Mouse (Mus musculus) heart, embryonic 14.5 days (tissue): ENCODE measurements around the gene Ryr1. TPM values are rescaled to one million over a fixed set of nuclear protein-coding genes. Genes with fewer than 3 reads are reported as not detected.

Source experiments
- ATAC-seq: fragments of 200-750 bp; cut with Nextera tagmentation; 2 replicates; pipeline ENCODE4 v1.8.0; 2017; ENCODE audit warnings: low read depth, moderate TSS enrichment; ENCODE audit not compliant: insufficient number of reproducible peaks, insufficient read depth, low FRiP score
- H3K27ac ChIP-seq, 2 experiments: fragments of 200-500 bp in 1 of 2; fragments of 300-500 bp in 1 of 2; sonication (generic) in 1 of 2; replicated peaks in 1 of 2; 2 replicates each; pipeline ENCODE4 v1.5.1; 2012 to 2014; ENCODE audit warnings: low read depth in 2 of 2, low read length in 2 of 2, control low read depth in 1 of 2, mild to moderate bottlenecking in 1 of 2, mixed read lengths in 1 of 2; ENCODE audit not compliant: control insufficient read depth in 1 of 2, insufficient read depth in 1 of 2
- H3K27me3 ChIP-seq: fragments of 300-500 bp; sonication (generic); 2 replicates; pipeline ENCODE4 v1.6.1; 2014; ENCODE audit warnings: mild to moderate bottlenecking, low read length, control low read depth; ENCODE audit not compliant: control insufficient read depth, insufficient read depth
- H3K36me3 ChIP-seq: fragments of 300-500 bp; sonication (generic); 2 replicates; pipeline ENCODE4 v1.6.1; 2014; ENCODE audit warnings: mild to moderate bottlenecking, control low read depth, low read length, mixed read lengths; ENCODE audit not compliant: control insufficient read depth, insufficient read depth
- H3K4me1 ChIP-seq, 2 experiments: fragments of 200-500 bp in 1 of 2; fragments of 300-500 bp in 1 of 2; sonication (generic) in 1 of 2; 2 replicates each; pipeline ENCODE4 v1.6.1; 2012 to 2014; ENCODE audit warnings: low read length in 2 of 2, control low read depth in 1 of 2, mixed read lengths in 1 of 2; ENCODE audit not compliant: control insufficient read depth in 2 of 2, insufficient read depth in 2 of 2
- H3K4me2 ChIP-seq: fragments of 300-500 bp; sonication (generic); 2 replicates; pipeline ENCODE4 v1.6.1; 2014; ENCODE audit warnings: mild to moderate bottlenecking, low read length
- H3K4me3 ChIP-seq, 2 experiments: fragments of 200-500 bp in 1 of 2; fragments of 300-500 bp in 1 of 2; sonication (generic) in 1 of 2; 2 replicates each; pipeline ENCODE4 v1.5.1; 2012 to 2014; ENCODE audit warnings: low read length in 2 of 2, mild to moderate bottlenecking in 2 of 2, control low read depth in 1 of 2, low read depth in 1 of 2, moderate library complexity in 1 of 2; ENCODE audit not compliant: control insufficient read depth in 1 of 2, insufficient read depth in 1 of 2
- H3K9ac ChIP-seq: fragments of 300-500 bp; sonication (generic); 2 replicates; pipeline ENCODE4 v1.6.1; 2014; ENCODE audit warnings: mild to moderate bottlenecking, low read length
- H3K9me3 ChIP-seq: fragments of 300-500 bp; sonication (generic); 2 replicates; pipeline ENCODE4 v1.6.1; 2016; ENCODE audit warnings: low read length, control low read depth; ENCODE audit not compliant: control insufficient read depth
- WGBS: fragments of 180-500 bp; shearing (Covaris S2); extraction: QIAGEN DNeasy Blood & Tissue Kit; methylation state at CpG from one replicate; pipeline ENCODE4 v1.1.7; 2014; 5-methylcytosine and 5-hydroxymethylcytosine counted together
- polyA plus RNA-seq: library from polyadenylated mRNA; unstranded; fragments of >200 nt; fragmentation: Nextera tagmentation; extraction: Ambion mirVana; gene quantifications from 2 replicates; pipeline ENCODE4 v1.2.1, GENCODE M21; 2014

Ryr1 gene
- polyA plus RNA-seq, 1 experiment from 2014 or later = 0.08 TPM

GRCm38 (mm10) chr7:29014984-29015383 lies 110.0 kb downstream of the Ryr1 start:
- no peak overlapping the region for H3K27ac ChIP-seq
- peaks cover 31% of the 10 kb centered on the region for H3K27me3 ChIP-seq
- 0 out of 2 replicates have a peak, but pooled peaks cover 4% of the 10 kb centered on the region for H3K9me3 ChIP-seq
- H3K4me1 ChIP-seq = peaks cover 0 to 7% of the 10 kb centered on the region in 2 experiments; a peak in 1 of 4 replicates
- WGBS = 92% methylated on average over 1 of the region's 1 CpGs
- H3K36me3 ChIP-seq = no peaks in the 10 kb centered on the region
- no peak overlapping the region for H3K4me3 ChIP-seq
- ATAC-seq = no peak
- no peak overlapping the region for H3K4me2 ChIP-seq
- no peak overlapping the region for H3K9ac ChIP-seq

- H3K4me3 ChIP-seq = no peak overlapping the region
- 54% methylated on average over 9 of the region's 9 CpGs for WGBS
- H3K4me1 ChIP-seq = no peaks in the 10 kb centered on the region
- no peaks in the 10 kb centered on the region for H3K9me3 ChIP-seq
- H3K9ac ChIP-seq = no peak overlapping the region
- H3K36me3 ChIP-seq = no peaks in the 10 kb centered on the region
- no peak overlapping the region for H3K27ac ChIP-seq
- no peaks in the 10 kb centered on the region for H3K27me3 ChIP-seq
- no peak overlapping the region for H3K4me2 ChIP-seq
- ATAC-seq = no peak
These were observed 116.3 kb downstream of the Ryr1 start for GRCm38 (mm10) chr7:29008714-29009113.

GRCm38 (mm10) chr7:29008171-29008570 lies 116.8 kb downstream of the Ryr1 start:
- Histone ChIP-seq H3K9me3 (no peaks in the 10 kb centered on the region), H3K4me1 (no peaks in the 10 kb centered on the region), H3K27ac (no peak overlapping the region), H3K36me3 (no peaks in the 10 kb centered on the region), H3K9ac (no peak overlapping the region), H3K4me2 (no peak overlapping the region), H3K4me3 (no peak overlapping the region), H3K27me3 (no peaks in the 10 kb centered on the region)
- 89% methylated on average over 10 of the region's 10 CpGs for WGBS
- ATAC-seq = no peak

- H3K36me3 ChIP-seq = no peaks in the 10 kb centered on the region
- no peak overlapping the region for H3K4me3 ChIP-seq
- no peaks in the 10 kb centered on the region for H3K9me3 ChIP-seq
- H3K9ac ChIP-seq = no peak overlapping the region
- H3K4me2 ChIP-seq = no peak overlapping the region
- 67% methylated on average over 9 of the region's 9 CpGs for WGBS
- no peaks in the 10 kb centered on the region for H3K27me3 ChIP-seq
- H3K27ac ChIP-seq = no peak overlapping the region
- H3K4me1 ChIP-seq = no peaks in the 10 kb centered on the region
- no peak for ATAC-seq
These were observed 117.5 kb downstream of the Ryr1 start for GRCm38 (mm10) chr7:29007224-29008101.

GRCm38 (mm10) chr7:29000651-29001605 lies 124.1 kb downstream of the Ryr1 start:
- Histone ChIP-seq H3K27me3 (peaks cover 13% of the 10 kb centered on the region), H3K9me3 (no peaks in the 10 kb centered on the region), H3K4me3 (peak overlapping the region; percentile 28 to 46), H3K9ac (peak overlapping the region; percentile 62), H3K4me2 (peak overlapping the region; percentile 88), H3K4me1 (peaks cover 0 to 5% of the 10 kb centered on the region in 2 experiments; a peak in 2 of 4 replicates), H3K27ac (no peak overlapping the region), H3K36me3 (no peaks in the 10 kb centered on the region)
- peak; percentile 30; the same call in 1 of the 2 replicates for ATAC-seq
- WGBS = 6% methylated on average over 43 of the region's 43 CpGs

- 80% methylated on average over 3 of the region's 3 CpGs for WGBS
These were observed 131.6 kb downstream of the Ryr1 start for GRCm38 (mm10) chr7:28993402-28993801.

GRCm38 (mm10) chr7:28992997-28993396 lies 132.0 kb downstream of the Ryr1 start:
- Histone ChIP-seq H3K27ac (no peak overlapping the region), H3K36me3 (no peaks in the 10 kb centered on the region), H3K9me3 (no peaks in the 10 kb centered on the region), H3K9ac (no peak overlapping the region), H3K4me3 (no peak overlapping the region), H3K4me2 (no peak overlapping the region), H3K27me3 (no peaks in the 10 kb centered on the region), H3K4me1 (no peaks in the 10 kb centered on the region)
- 82% methylated on average over 3 of the region's 3 CpGs for WGBS
- ATAC-seq = no peak

More at GRCm38 (mm10) chr7:28993402-28993801, 131.6 kb downstream of the Ryr1 start:
- no peak for ATAC-seq
- H3K4me3 ChIP-seq = no peak overlapping the region
- no peaks in the 10 kb centered on the region for H3K27me3 ChIP-seq
- H3K4me2 ChIP-seq = no peak overlapping the region
- H3K9me3 ChIP-seq = no peaks in the 10 kb centered on the region
- no peak overlapping the region for H3K27ac ChIP-seq
- H3K9ac ChIP-seq = no peak overlapping the region
- no peaks in the 10 kb centered on the region for H3K4me1 ChIP-seq
- no peaks in the 10 kb centered on the region for H3K36me3 ChIP-seq
